Mouse (Mus musculus) kidney, postnatal 14 days (tissue): ENCODE measurements around the gene Golga2.
A peak's percentile ranks its signal among the peaks of the same experiment; 100 is the strongest.

Experiments
- DNase-seq: peaks from one replicate; pipeline ENCODE4 v3.0.0; 2022; ENCODE audit warnings: mixed read lengths

Gene Golga2

GRCm38 (mm10) chr2:32344598-32345321 is 57.6 kb downstream of the Golga2 start:
- no peak for DNase-seq

- no peak for DNase-seq
These were observed 59.8 kb downstream of the Golga2 start for GRCm38 (mm10) chr2:32347019-32347418.

- no peak for DNase-seq
These were observed 61.1 kb downstream of the Golga2 start for GRCm38 (mm10) chr2:32348311-32348710.

- no peak for DNase-seq
These were observed 62.6 kb downstream of the Golga2 start for GRCm38 (mm10) chr2:32349625-32350255.

- no peak for DNase-seq
These were observed 63.4 kb downstream of the Golga2 start for GRCm38 (mm10) chr2:32350471-32351051.

- DNase-seq: no peak
These were observed 64.3 kb downstream of the Golga2 start for GRCm38 (mm10) chr2:32351471-32351961.

GRCm38 (mm10) chr2:32352151-32353006 is 65.2 kb downstream of the Golga2 start, which contains the start of gene Ciz1:
Ciz1 (plus strand) TSS chr2:32352327.
- DNase-seq: peak; percentile 28

GRCm38 (mm10) chr2:32353007-32353542 is 65.9 kb downstream of the Golga2 start, which contains the start of gene Dnm1:
Dnm1 (minus strand) TSS chr2:32353338.
- DNase-seq: peak; percentile 94

GRCm38 (mm10) chr2:32353836-32354235 is 66.7 kb downstream of the Golga2 start:
- DNase-seq: no peak

GRCm38 (mm10) chr2:32354336-32354895 is 67.2 kb downstream of the Golga2 start:
- DNase-seq: no peak

GRCm38 (mm10) chr2:32356216-32356615 is 69.0 kb downstream of the Golga2 start:
- DNase-seq: no peak
